Mouse (Mus musculus) neural tube, embryonic 14.5 days (tissue): ENCODE results near the gene Rpl31. TPM values are rescaled to one million over a fixed set of nuclear protein-coding genes. Genes with fewer than 3 reads are reported as not detected.
A peak's percentile ranks its signal among the peaks of the same experiment; 100 is the strongest.

Experiments
- ATAC-seq: fragments of 200-750 bp; cut with Nextera tagmentation; 2 replicates; pipeline ENCODE4 v1.8.0; 2017; ENCODE audit warnings: low read depth, mild to moderate bottlenecking, moderate TSS enrichment, moderate library complexity
- H3K27ac ChIP-seq: fragments of 300-500 bp; sonication (generic); 2 replicates; pipeline ENCODE4 v1.5.1; 2014; ENCODE audit warnings: low read depth, mild to moderate bottlenecking, control low read depth, low read length, moderate library complexity, mixed read lengths
- H3K27me3 ChIP-seq: fragments of 300-500 bp; sonication (generic); 2 replicates; pipeline ENCODE4 v1.6.1; 2014; ENCODE audit warnings: low read length; ENCODE audit not compliant: control insufficient read depth, insufficient read depth
- H3K36me3 ChIP-seq: fragments of 300-500 bp; sonication (generic); 2 replicates; pipeline ENCODE4 v1.6.1; 2014; ENCODE audit warnings: low read length, mixed read lengths; ENCODE audit not compliant: control insufficient read depth, insufficient read depth
- H3K4me1 ChIP-seq: fragments of 300-500 bp; sonication (generic); 2 replicates; pipeline ENCODE4 v1.6.1; 2014; ENCODE audit warnings: low read length; ENCODE audit not compliant: control insufficient read depth, insufficient read depth
- H3K4me2 ChIP-seq: fragments of 300-500 bp; sonication (generic); 2 replicates; pipeline ENCODE4 v1.6.1; 2014; ENCODE audit warnings: mild to moderate bottlenecking, low read depth, low read length, control low read depth
- H3K4me3 ChIP-seq: fragments of 300-500 bp; sonication (generic); 2 replicates; pipeline ENCODE4 v1.5.1; 2014; ENCODE audit warnings: low read depth, low read length, control low read depth, mixed read lengths
- H3K9ac ChIP-seq: fragments of 300-500 bp; sonication (generic); replicated peaks from 2 replicates; pipeline ENCODE4 v1.6.1; 2014; ENCODE audit warnings: low read depth, mild to moderate bottlenecking, control low read depth, low read length, mixed read lengths
- H3K9me3 ChIP-seq: fragments of 300-500 bp; sonication (generic); 2 replicates; pipeline ENCODE4 v1.6.1; 2016; ENCODE audit warnings: low read length; ENCODE audit not compliant: control insufficient read depth
- WGBS: fragments of 180-500 bp; shearing (Covaris S2); extraction: QIAGEN DNeasy Blood & Tissue Kit; methylation state at CpG from one replicate; pipeline ENCODE4 v1.1.7; 2014; 5-methylcytosine and 5-hydroxymethylcytosine counted together
- polyA plus RNA-seq: library from polyadenylated mRNA; unstranded; fragments of >200 nt; fragmentation: Nextera tagmentation; extraction: Ambion mirVana; gene quantifications from 2 replicates; pipeline ENCODE4 v1.2.1, GENCODE M21; 2014

Gene Rpl31
- polyA plus RNA-seq, 1 experiment from 2014 or later = 385 TPM

GRCm38 (mm10) chr1:39336788-39337187, 30.9 kb upstream of the Rpl31 start:
- H3K4me3 ChIP-seq = no peak overlapping the region
- no peak overlapping the region for H3K4me2 ChIP-seq
- no peaks in the 10 kb centered on the region for H3K9me3 ChIP-seq
- no peaks in the 10 kb centered on the region for H3K36me3 ChIP-seq
- no peak overlapping the region for H3K9ac ChIP-seq
- no peaks in the 10 kb centered on the region for H3K27me3 ChIP-seq
- no peak overlapping the region for H3K27ac ChIP-seq
- ATAC-seq = no peak
- H3K4me1 ChIP-seq = no peaks in the 10 kb centered on the region
- WGBS = 77% methylated on average over 8 of the region's 8 CpGs

GRCm38 (mm10) chr1:39338831-39339230, 28.8 kb upstream of the Rpl31 start:
- Histone ChIP-seq H3K9me3 (no peaks in the 10 kb centered on the region), H3K36me3 (no peaks in the 10 kb centered on the region), H3K9ac (no peak overlapping the region), H3K27me3 (no peaks in the 10 kb centered on the region), H3K4me3 (no peak overlapping the region), H3K27ac (no peak overlapping the region), H3K4me2 (no peak overlapping the region), H3K4me1 (no peaks in the 10 kb centered on the region)
- ATAC-seq = no peak
- 80% methylated on average over 10 of the region's 10 CpGs for WGBS

GRCm38 (mm10) chr1:39339455-39339854, 28.2 kb upstream of the Rpl31 start:
- no peak overlapping the region for H3K27ac ChIP-seq
- H3K36me3 ChIP-seq = no peaks in the 10 kb centered on the region
- 70% methylated on average over 5 of the region's 5 CpGs for WGBS
- H3K4me3 ChIP-seq = no peak overlapping the region
- no peak for ATAC-seq
- no peak overlapping the region for H3K9ac ChIP-seq
- H3K4me2 ChIP-seq = no peak overlapping the region
- H3K9me3 ChIP-seq = no peaks in the 10 kb centered on the region
- H3K27me3 ChIP-seq = no peaks in the 10 kb centered on the region
- H3K4me1 ChIP-seq = no peaks in the 10 kb centered on the region

- Histone ChIP-seq H3K27ac (no peak overlapping the region), H3K4me2 (no peak overlapping the region), H3K4me3 (no peak overlapping the region), H3K9ac (no peak overlapping the region), H3K27me3 (no peaks in the 10 kb centered on the region), H3K9me3 (no peaks in the 10 kb centered on the region), H3K4me1 (no peaks in the 10 kb centered on the region), H3K36me3 (no peaks in the 10 kb centered on the region)
- ATAC-seq = no peak
- 84% methylated on average over 6 of the region's 6 CpGs for WGBS
Observed at GRCm38 (mm10) chr1:39340156-39340555, 27.5 kb upstream of the Rpl31 start.

GRCm38 (mm10) chr1:39340647-39341046, 27.0 kb upstream of the Rpl31 start:
- Histone ChIP-seq H3K27ac (no peak overlapping the region), H3K4me2 (no peak overlapping the region), H3K4me3 (no peak overlapping the region), H3K27me3 (no peaks in the 10 kb centered on the region), H3K4me1 (no peaks in the 10 kb centered on the region), H3K9me3 (no peaks in the 10 kb centered on the region), H3K9ac (no peak overlapping the region), H3K36me3 (no peaks in the 10 kb centered on the region)
- peak; percentile 75 for ATAC-seq
- WGBS = 28% methylated on average over 8 of the region's 8 CpGs

- H3K9ac ChIP-seq = no peak overlapping the region
- H3K27me3 ChIP-seq = no peaks in the 10 kb centered on the region
- H3K36me3 ChIP-seq = no peaks in the 10 kb centered on the region
- no peak overlapping the region for H3K4me2 ChIP-seq
- WGBS = 93% methylated on average over 4 of the region's 4 CpGs
- H3K27ac ChIP-seq = no peak overlapping the region
- H3K4me3 ChIP-seq = no peak overlapping the region
- no peaks in the 10 kb centered on the region for H3K4me1 ChIP-seq
- ATAC-seq = no peak
- no peaks in the 10 kb centered on the region for H3K9me3 ChIP-seq
Observed at GRCm38 (mm10) chr1:39341807-39342206, 25.8 kb upstream of the Rpl31 start.

- H3K27ac ChIP-seq = no peak overlapping the region
- H3K4me1 ChIP-seq = no peaks in the 10 kb centered on the region
- no peaks in the 10 kb centered on the region for H3K36me3 ChIP-seq
- H3K4me2 ChIP-seq = no peak overlapping the region
- no peak overlapping the region for H3K9ac ChIP-seq
- H3K4me3 ChIP-seq = no peak overlapping the region
- H3K27me3 ChIP-seq = no peaks in the 10 kb centered on the region
- WGBS = 85% methylated on average over 5 of the region's 5 CpGs
- no peaks in the 10 kb centered on the region for H3K9me3 ChIP-seq
- no peak for ATAC-seq
Observed at GRCm38 (mm10) chr1:39343242-39343641, 24.4 kb upstream of the Rpl31 start.

- no peak for ATAC-seq
- Histone ChIP-seq H3K36me3 (no peaks in the 10 kb centered on the region), H3K4me2 (no peak overlapping the region), H3K9ac (no peak overlapping the region), H3K4me1 (no peaks in the 10 kb centered on the region), H3K9me3 (no peaks in the 10 kb centered on the region), H3K27ac (no peak overlapping the region), H3K4me3 (no peak overlapping the region), H3K27me3 (no peaks in the 10 kb centered on the region)
- 67% methylated on average over 21 of the region's 21 CpGs for WGBS
Observed at GRCm38 (mm10) chr1:39344981-39345600, 22.6 kb upstream of the Rpl31 start.

- Histone ChIP-seq H3K27me3 (no peaks in the 10 kb centered on the region), H3K9me3 (no peaks in the 10 kb centered on the region), H3K9ac (no peak overlapping the region), H3K36me3 (no peaks in the 10 kb centered on the region), H3K4me3 (no peak overlapping the region), H3K4me2 (no peak overlapping the region), H3K4me1 (no peaks in the 10 kb centered on the region), H3K27ac (no peak overlapping the region)
- 56% methylated on average over 1 of the region's 1 CpGs for WGBS
- ATAC-seq = no peak
Observed at GRCm38 (mm10) chr1:39349001-39349400, 18.6 kb upstream of the Rpl31 start.
